9 mouse cellular contexts compared by ENCODE assay signal in genomic region chr16:8737666-8738541, GRCm38 (mm10). TPM values are rescaled to one million over a fixed set of nuclear protein-coding genes. Genes with fewer than 3 reads are reported as not detected.
A peak's percentile ranks its signal among the peaks of the same experiment; 100 is the strongest.
DNase-seq lines count a peak whose midpoint lies in the region; ATAC-seq and TF ChIP-seq lines count a peak whose summit lies in the region.
"Had no signal": no experiment of that assay in that cellular context is flagged by ENCODE, and none has a peak within 500 bp of the region (broad histone marks: within the 10 kb centered on the region; RNA-seq: fewer than 3 reads in every experiment).

No protein-coding gene starts in this region.

- TF ChIP-seq EP300 in ES-Bruce4 (IDR thresholded peaks at IDR 0.05; ENCODE audit: insufficient read depth, low read depth, low read length): no peak
- no peak for TF ChIP-seq EP300 in heart, adult 2 months (IDR thresholded peaks at IDR 0.05; ENCODE audit: insufficient read depth, low read depth, low read length)

- peak overlapping the region; percentile 34; the same call in 1 of the 2 replicates for H3K27ac ChIP-seq in ES-Bruce4 (ENCODE audit: insufficient read depth, low read length)
- H3K27ac ChIP-seq in heart, adult 2 months: peak overlapping the region; percentile 58
- peak overlapping the region; percentile 84 for H3K27ac ChIP-seq in kidney, embryonic 14.5 days (ENCODE audit: low read depth, low read length)

- peak; percentile 84 for DNase-seq in A20 (ENCODE audit: low read depth, low spot score)
- peak; percentile 40 to 43 for DNase-seq in cerebellum, postnatal 36 days
- peak; percentile 52 for DNase-seq in heart, adult 2 months
- peak; percentile 43 to 59 for DNase-seq in lung, postnatal 4 days
- peak; percentile 52 to 55 for DNase-seq in spleen, postnatal 36 days (ENCODE audit: low spot score in 2 of 2)

- H3K4me2 ChIP-seq in kidney, embryonic 14.5 days (replicated peaks; ENCODE audit: low read depth, low read length): peak overlapping the region; percentile 80

- H3K9ac ChIP-seq in ES-Bruce4 (ENCODE audit: low read depth, poor library complexity, severe bottlenecking): peak overlapping the region; percentile 99
- H3K9ac ChIP-seq in heart, adult 2 months (ENCODE audit: low read depth, low read length): peak overlapping the region; percentile 97
- H3K9ac ChIP-seq in kidney, embryonic 14.5 days (ENCODE audit: low read depth, low read length): peak overlapping the region; percentile 89

- peaks cover 4% of the 10 kb centered on the region for H3K4me1 ChIP-seq in ES-Bruce4 (ENCODE audit: control insufficient read depth, insufficient read depth, low read length)
- peaks cover 21% of the 10 kb centered on the region for H3K4me1 ChIP-seq in heart, adult 2 months (ENCODE audit: control insufficient read depth, insufficient read depth, low read length)
- peaks cover 24% of the 10 kb centered on the region for H3K4me1 ChIP-seq in kidney, embryonic 14.5 days (ENCODE audit: control insufficient read depth, insufficient read depth, low read length)

- ATAC-seq in kidney, embryonic 14.5 days (ENCODE audit: low FRiP score, low TSS enrichment): peak; percentile 22
- no peak for ATAC-seq in megakaryocyte progenitor cell, adult 5-6 weeks (replicated peaks; ENCODE audit: poor library complexity)

- peaks cover 11% of the 10 kb centered on the region for H3K79me2 ChIP-seq in heart, adult 2 months (replicated peaks; ENCODE audit: control insufficient read depth, insufficient read depth, low read length)

- no peaks in the 10 kb centered on the region for H3K27me3 ChIP-seq in ES-Bruce4 (ENCODE audit: control insufficient read depth, insufficient read depth, low read length, poor library complexity, severe bottlenecking)
- H3K27me3 ChIP-seq in heart, adult 2 months (ENCODE audit: control insufficient read depth, insufficient read depth, low read length): no peaks in the 10 kb centered on the region
- H3K27me3 ChIP-seq in kidney, embryonic 14.5 days (ENCODE audit: control insufficient read depth, insufficient read depth, low read length): no peaks in the 10 kb centered on the region

- TF ChIP-seq POLR2A in ES-Bruce4 (IDR thresholded peaks at IDR 0.05; ENCODE audit: insufficient read depth, low read length): no peak
- no peak for TF ChIP-seq POLR2A in heart, adult 2 months (IDR thresholded peaks at IDR 0.05; ENCODE audit: insufficient read depth, low read depth, low read length)

- 11% methylated on average over 103 of the region's 110 CpGs for WGBS in heart, adult 2 months
- 1% methylated on average over 83 of the region's 110 CpGs for WGBS in kidney, embryonic 14.5 days

- H3K4me3 ChIP-seq in ES-Bruce4 (ENCODE audit: low read depth, low read length): peak overlapping the region; percentile 92
- peak overlapping the region; percentile 87 for H3K4me3 ChIP-seq in heart, adult 2 months
- peak overlapping the region; percentile 100 for H3K4me3 ChIP-seq in kidney, embryonic 14.5 days (ENCODE audit: low read length)

- no peak for TF ChIP-seq CTCF in ES-Bruce4 (IDR thresholded peaks at IDR 0.05; ENCODE audit: low read depth, low read length)
- TF ChIP-seq CTCF in heart, adult 2 months (IDR thresholded peaks at IDR 0.05): no peak

- no peaks in the 10 kb centered on the region for H3K9me3 ChIP-seq in ES-Bruce4 (replicated peaks; ENCODE audit: control insufficient read depth, insufficient read depth, low read length, poor library complexity, severe bottlenecking)
- H3K9me3 ChIP-seq in kidney, embryonic 14.5 days (ENCODE audit: control insufficient read depth, low read length): no peaks in the 10 kb centered on the region

- H3K36me3 ChIP-seq in ES-Bruce4 (ENCODE audit: control insufficient read depth, insufficient read depth, low read length, poor library complexity, severe bottlenecking): 0 out of 2 replicates have a peak, but pooled peaks cover 2% of the 10 kb centered on the region
- peaks cover 8% of the 10 kb centered on the region for H3K36me3 ChIP-seq in heart, adult 2 months (ENCODE audit: control insufficient read depth, insufficient read depth, low read length)
- peaks cover 3% of the 10 kb centered on the region; the same call in 1 of the 2 replicates for H3K36me3 ChIP-seq in kidney, embryonic 14.5 days (ENCODE audit: control insufficient read depth, insufficient read depth, low read length)

- intact Hi-C loops in heart, adult 2 months (cut with DNase I): loop anchor here (5.0 kb wide), 2 partner anchors 94 to 96 kb away; partner anchors contain the start of gene 1810013L24Rik

RNA-seq across cellular contexts. Expression of gene Usp7, which starts 54.2 kb away (rescaled TPM):
- 339 and 341 TPM in 2 replicates for polyA plus RNA-seq in ES-Bruce4 (2011; ENCODE audit: insufficient read depth, insufficient read length, low read depth, missing spikeins)
- 10 to 100 TPM; 45.6 to 49.0 TPM for total RNA-seq in heart, adult 2 months (2021)
- 19.4 and 30.7 TPM in 2 replicates for polyA plus RNA-seq in heart, adult 2 months (2012; rRNA removed)
- polyA plus RNA-seq in kidney, embryonic 14.5 days (2014; fragmentation: Nextera tagmentation; extraction: Ambion mirVana): 46.2 and 61.4 TPM in 2 replicates
- 153 and 167 TPM in 2 replicates for total RNA-seq in megakaryocyte progenitor cell, adult 5-6 weeks (2015)
- 135 and 168 TPM in 2 replicates for total RNA-seq in megakaryocyte progenitor cell, adult 5-6 weeks (2017)

RNA-seq across cellular contexts. Expression of gene Gm5767, which starts 57.3 kb away (rescaled TPM):
- not detected in 2 replicates for polyA plus RNA-seq in ES-Bruce4 (2011; ENCODE audit: insufficient read depth, insufficient read length, low read depth, missing spikeins)
- total RNA-seq in heart, adult 2 months (2021): not detected
- polyA plus RNA-seq in heart, adult 2 months (2012; rRNA removed): 0.39 TPM in 1 of 2 replicates, not detected in the other
- polyA plus RNA-seq in kidney, embryonic 14.5 days (2014; fragmentation: Nextera tagmentation; extraction: Ambion mirVana): not detected in 2 replicates
- total RNA-seq in megakaryocyte progenitor cell, adult 5-6 weeks (2015): not detected in 2 replicates
- not detected in 2 replicates for total RNA-seq in megakaryocyte progenitor cell, adult 5-6 weeks (2017)
- total RNA-seq: hematopoietic stem cell, adult 5-6 weeks had no signal

Comparison
In these comparisons a context has a peak if more than half of its experiments do, and no peak if none do; other contexts are left out.
1. H3K27ac ChIP-seq: peak in every context shown above with its lines; median percentile 84 in kidney, embryonic 14.5 days; 58 in heart, adult 2 months; 34 in ES-Bruce4.